Mouse (Mus musculus) olfactory bulb, adult 2 months (tissue): ENCODE data around the gene Hspa12a.

ENCODE experiments used
- CTCF ChIP-seq: fragments of 200-500 bp; IDR thresholded peaks from 2 replicates; pipeline ENCODE4 v1.5.1; 2012; ENCODE audit warnings: low read depth, mild to moderate bottlenecking, low read length, moderate library complexity; ENCODE audit not compliant: insufficient read depth
- POLR2A ChIP-seq: fragments of 200-500 bp; IDR thresholded peaks from 2 replicates; pipeline ENCODE4 v1.6.1; 2012; ENCODE audit warnings: mild to moderate bottlenecking, low read depth, low read length, moderate library complexity; ENCODE audit not compliant: insufficient read depth

DNA sequence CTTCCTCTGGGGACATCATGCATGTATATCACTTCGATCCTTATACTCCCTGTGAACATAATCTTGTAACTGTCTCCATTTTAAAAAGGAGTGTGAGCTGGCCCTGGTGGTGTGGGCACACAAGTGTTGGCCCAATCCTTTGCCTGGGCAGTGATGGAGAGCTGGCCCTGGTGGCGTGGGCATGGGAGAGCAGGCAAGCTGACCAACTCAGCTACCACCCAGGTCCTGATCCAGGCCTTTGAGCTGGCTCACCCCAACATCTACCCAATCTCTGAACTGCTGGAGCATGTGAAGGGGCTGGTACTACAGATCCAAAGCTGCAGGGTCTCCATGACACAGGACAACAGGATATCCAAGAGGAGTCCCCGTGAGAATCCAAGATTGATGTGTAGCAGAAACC is 120.2 kb downstream of the Hspa12a start:
- TF ChIP-seq POLR2A, result no peak
- TF ChIP-seq CTCF, result no peak
